In genomic region chr1:134775631-134776030, GRCm38 (mm10) we compare ENCODE assay signal across 19 mouse cellular contexts.
DNase-seq lines count a peak whose midpoint lies in the region; ATAC-seq and TF ChIP-seq lines count a peak whose summit lies in the region.
"Had no signal": no experiment of that assay in that cellular context is flagged by ENCODE, and none has a peak within 500 bp of the region (broad histone marks: within the 10 kb centered on the region; RNA-seq: fewer than 3 reads in every experiment).

No protein-coding gene starts in this region.

- intact Hi-C loops in left cerebral cortex, postnatal 14 days (cut with DNase I), result no loop called here

- DNase-seq in embryo, embryonic 11 days, result peak; percentile 45
- no peak for DNase-seq in embryo, embryonic 10 days (ENCODE audit: low spot score)
- DNase-seq in kidney, postnatal 0 days (ENCODE audit: low spot score), result no peak
- no peak for DNase-seq in kidney, postnatal 36 days
- DNase-seq in embryonic facial prominence, embryonic 14.5 days (ENCODE audit: low spot score), result no peak
- DNase-seq in layer of hippocampus, postnatal 25 days (ENCODE audit: extremely low spot score in 1 of 2, low spot score in 1 of 2), result no peak
- no peak for DNase-seq in left cerebral cortex, postnatal 14 days (ENCODE audit: low spot score in 2 of 2)
- DNase-seq: cerebellum, postnatal 14 days; heart, postnatal 14 days; kidney, postnatal 14 days; liver, postnatal 0 days; right cerebral cortex, postnatal 25 days had no signal

- no peak overlapping the region for H3K4me3 ChIP-seq in kidney, postnatal 0 days (replicated peaks; ENCODE audit: low read depth, low read length)
- H3K4me3 ChIP-seq in embryonic facial prominence, embryonic 14.5 days (ENCODE audit: low read depth, low read length), result no peak overlapping the region
- H3K4me3 ChIP-seq in stomach, embryonic 15.5 days (replicated peaks), result no peak overlapping the region
- H3K4me3 ChIP-seq: forebrain, embryonic 13.5 days; heart, adult 2 months; limb, embryonic 13.5 days; megakaryocyte, embryonic 14.5 days had no signal

- H3K27me3 ChIP-seq in kidney, postnatal 0 days (ENCODE audit: insufficient read depth, low read length), result no peaks in the 10 kb centered on the region
- H3K27me3 ChIP-seq in embryonic facial prominence, embryonic 14.5 days (replicated peaks; ENCODE audit: control insufficient read depth, insufficient read depth, low read length), result no peaks in the 10 kb centered on the region
- H3K27me3 ChIP-seq in stomach, embryonic 15.5 days (replicated peaks), result no peaks in the 10 kb centered on the region
- H3K27me3 ChIP-seq: forebrain, embryonic 13.5 days; limb, embryonic 13.5 days; megakaryocyte, embryonic 14.5 days had no signal

- H3K36me3 ChIP-seq in kidney, postnatal 0 days (ENCODE audit: insufficient read depth, low read length), result no peaks in the 10 kb centered on the region
- H3K36me3 ChIP-seq in embryonic facial prominence, embryonic 14.5 days (ENCODE audit: control insufficient read depth, insufficient read depth, low read length), result peaks cover 33% of the 10 kb centered on the region
- no peaks in the 10 kb centered on the region for H3K36me3 ChIP-seq in stomach, embryonic 15.5 days

- H3K9me3 ChIP-seq in kidney, postnatal 0 days (replicated peaks; ENCODE audit: low read length), result no peaks in the 10 kb centered on the region
- no peaks in the 10 kb centered on the region for H3K9me3 ChIP-seq in embryonic facial prominence, embryonic 14.5 days (ENCODE audit: control insufficient read depth, low read length)
- H3K9me3 ChIP-seq in stomach, embryonic 15.5 days, result no peaks in the 10 kb centered on the region
- H3K9me3 ChIP-seq: forebrain, embryonic 13.5 days; limb, embryonic 13.5 days; megakaryocyte, embryonic 14.5 days had no signal

- H3K4me1 ChIP-seq in kidney, postnatal 0 days (replicated peaks; ENCODE audit: insufficient read depth, low read length), result peaks cover 14% of the 10 kb centered on the region
- peaks cover 34% of the 10 kb centered on the region for H3K4me1 ChIP-seq in embryonic facial prominence, embryonic 14.5 days (ENCODE audit: control insufficient read depth, insufficient read depth, low read length)
- peaks cover 47% of the 10 kb centered on the region for H3K4me1 ChIP-seq in stomach, embryonic 15.5 days
- H3K4me1 ChIP-seq: forebrain, embryonic 13.5 days had no signal

- WGBS in kidney, postnatal 0 days, result 39% methylated on average over 3 of the region's 3 CpGs
- WGBS in embryonic facial prominence, embryonic 14.5 days, result 19% methylated on average over 3 of the region's 3 CpGs
- WGBS in stomach, embryonic 15.5 days, result 32% methylated on average over 3 of the region's 3 CpGs

- H3K27ac ChIP-seq in kidney, postnatal 0 days, result peak overlapping the region; percentile 87
- H3K27ac ChIP-seq in embryonic facial prominence, embryonic 14.5 days (replicated peaks; ENCODE audit: low read depth, low read length), result peak overlapping the region; percentile 86
- peak overlapping the region; percentile 93 for H3K27ac ChIP-seq in stomach, embryonic 15.5 days
- H3K27ac ChIP-seq: forebrain, embryonic 13.5 days had no signal

- no peak overlapping the region for H3K9ac ChIP-seq in kidney, postnatal 0 days (ENCODE audit: low read depth, low read length)
- no peak overlapping the region for H3K9ac ChIP-seq in embryonic facial prominence, embryonic 14.5 days (ENCODE audit: low read depth, low read length)
- no peak overlapping the region for H3K9ac ChIP-seq in stomach, embryonic 15.5 days
- H3K9ac ChIP-seq: forebrain, embryonic 13.5 days; liver, postnatal 0 days had no signal

- H3K4me2 ChIP-seq in kidney, postnatal 0 days (ENCODE audit: low read length), result no peak overlapping the region
- H3K4me2 ChIP-seq in embryonic facial prominence, embryonic 14.5 days (ENCODE audit: low read depth, low read length), result no peak overlapping the region
- H3K4me2 ChIP-seq in stomach, embryonic 15.5 days, result no peak overlapping the region
- H3K4me2 ChIP-seq: forebrain, embryonic 13.5 days had no signal

- no peak for TF ChIP-seq CTCF in kidney, postnatal 0 days (IDR thresholded peaks at IDR 0.05; ENCODE audit: low read depth)

- ATAC-seq in kidney, postnatal 0 days (replicated peaks; ENCODE audit: low FRiP score, low read depth), result no peak
- no peak for ATAC-seq in embryonic facial prominence, embryonic 14.5 days (ENCODE audit: low read depth)
- no peak for ATAC-seq in stomach, embryonic 15.5 days (ENCODE audit: insufficient read depth, low FRiP score, low read depth)
- ATAC-seq: forebrain, embryonic 13.5 days; hindbrain, embryonic 16.5 days; liver, postnatal 0 days; midbrain, embryonic 16.5 days had no signal
